Mouse (Mus musculus) midbrain, embryonic 16.5 days (tissue): Measurements from ENCODE around the gene Rec8. TPM values are rescaled to one million over a fixed set of nuclear protein-coding genes. Genes with fewer than 3 reads are reported as not detected.

Source experiments
- ATAC-seq: fragments of 200-750 bp; cut with Nextera tagmentation; 2 replicates; pipeline ENCODE4 v1.8.0; 2017; ENCODE audit warnings: moderate TSS enrichment
- H3K27ac ChIP-seq: fragments of 300-500 bp; sonication (generic); 2 replicates; pipeline ENCODE4 v1.5.1; 2014; ENCODE audit warnings: mild to moderate bottlenecking, low read length, mixed read lengths
- H3K27me3 ChIP-seq: fragments of 300-500 bp; sonication (generic); 2 replicates; pipeline ENCODE4 v1.6.1; 2014; ENCODE audit warnings: low read depth, low read length, mixed read lengths; ENCODE audit not compliant: control insufficient read depth, insufficient read depth
- H3K36me3 ChIP-seq: fragments of 300-500 bp; sonication (generic); 2 replicates; pipeline ENCODE4 v1.6.1; 2014; ENCODE audit warnings: mild to moderate bottlenecking, low read length, moderate library complexity, mixed read lengths; ENCODE audit not compliant: control insufficient read depth, insufficient read depth
- H3K4me1 ChIP-seq: fragments of 300-500 bp; sonication (generic); 2 replicates; pipeline ENCODE4 v1.6.1; 2014; ENCODE audit warnings: mild to moderate bottlenecking, low read length, mixed read lengths; ENCODE audit not compliant: control insufficient read depth, insufficient read depth
- H3K4me2 ChIP-seq: fragments of 300-500 bp; sonication (generic); 2 replicates; pipeline ENCODE4 v1.6.1; 2014; ENCODE audit warnings: mild to moderate bottlenecking, low read length, mixed read lengths
- H3K4me3 ChIP-seq: fragments of 300-500 bp; sonication (generic); 2 replicates; pipeline ENCODE4 v1.5.1; 2014; ENCODE audit warnings: low read depth, mild to moderate bottlenecking, low read length, moderate library complexity, mixed read lengths
- H3K9ac ChIP-seq: fragments of 300-500 bp; sonication (generic); 2 replicates; pipeline ENCODE4 v1.6.1; 2014; ENCODE audit warnings: low read depth, low read length, mixed read lengths
- H3K9me3 ChIP-seq: fragments of 300-500 bp; sonication (generic); replicated peaks from 2 replicates; pipeline ENCODE4 v1.6.1; 2014; ENCODE audit warnings: mild to moderate bottlenecking, low read length, mixed read lengths; ENCODE audit not compliant: control insufficient read depth, poor library complexity, severe bottlenecking
- WGBS: fragments of 180-500 bp; shearing (Covaris S2); extraction: QIAGEN DNeasy Blood & Tissue Kit; methylation state at CpG from one replicate; pipeline ENCODE4 v1.1.7; 2014; 5-methylcytosine and 5-hydroxymethylcytosine counted together
- polyA plus RNA-seq: library from polyadenylated mRNA; unstranded; fragments of >200 nt; fragmentation: Nextera tagmentation; extraction: Ambion mirVana; gene quantifications from 2 replicates; pipeline ENCODE4 v1.2.1, GENCODE M21; 2015

Rec8 gene
- polyA plus RNA-seq, 1 experiment from 2014 or later = 8.4 TPM

DNA sequence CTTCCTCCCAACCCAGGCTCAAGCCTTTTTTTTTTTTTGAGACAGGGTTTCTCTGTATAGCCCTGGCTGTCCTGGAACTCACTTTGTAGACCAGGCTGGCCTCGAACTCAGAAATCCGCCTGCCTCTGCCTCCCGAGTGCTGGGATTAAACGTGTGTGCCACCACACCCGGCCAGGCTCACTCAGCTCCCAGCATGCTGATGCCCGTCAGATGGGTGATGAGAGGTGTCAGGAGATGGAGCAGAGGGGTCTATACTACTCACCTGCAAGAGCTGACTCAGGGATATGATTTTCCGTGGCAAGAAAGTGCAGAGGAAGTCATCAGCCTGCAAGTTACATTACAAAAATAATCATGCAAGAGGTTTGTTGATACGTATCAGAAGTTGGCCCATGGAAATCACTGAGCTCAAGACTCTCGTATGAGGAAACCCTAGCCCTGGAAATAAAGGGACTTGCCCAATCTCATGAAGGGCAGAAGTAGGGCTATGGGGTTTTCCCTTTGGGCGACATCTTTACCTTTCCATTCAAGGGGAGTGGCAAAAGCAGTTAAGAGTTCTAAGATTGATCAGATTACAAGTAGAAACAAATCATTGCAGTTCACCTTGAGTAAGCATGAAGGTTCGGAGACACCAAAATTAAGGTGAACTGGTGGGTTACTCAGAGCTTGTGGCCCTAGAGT, 27.9 kb upstream of the Rec8 start:
- Histone ChIP-seq H3K9me3 (no peaks in the 10 kb centered on the region), H3K4me3 (peak overlapping the region; percentile 91), H3K36me3 (peaks cover 6% of the 10 kb centered on the region; the same call in 1 of the 2 replicates), H3K4me2 (peak overlapping the region; percentile 95), H3K9ac (peak overlapping the region; percentile 86), H3K27ac (peak overlapping the region; percentile 91), H3K4me1 (peaks cover 29% of the 10 kb centered on the region), H3K27me3 (no peaks in the 10 kb centered on the region)
- 91% methylated on average over 11 of the region's 11 CpGs for WGBS
- ATAC-seq = no peak

DNA sequence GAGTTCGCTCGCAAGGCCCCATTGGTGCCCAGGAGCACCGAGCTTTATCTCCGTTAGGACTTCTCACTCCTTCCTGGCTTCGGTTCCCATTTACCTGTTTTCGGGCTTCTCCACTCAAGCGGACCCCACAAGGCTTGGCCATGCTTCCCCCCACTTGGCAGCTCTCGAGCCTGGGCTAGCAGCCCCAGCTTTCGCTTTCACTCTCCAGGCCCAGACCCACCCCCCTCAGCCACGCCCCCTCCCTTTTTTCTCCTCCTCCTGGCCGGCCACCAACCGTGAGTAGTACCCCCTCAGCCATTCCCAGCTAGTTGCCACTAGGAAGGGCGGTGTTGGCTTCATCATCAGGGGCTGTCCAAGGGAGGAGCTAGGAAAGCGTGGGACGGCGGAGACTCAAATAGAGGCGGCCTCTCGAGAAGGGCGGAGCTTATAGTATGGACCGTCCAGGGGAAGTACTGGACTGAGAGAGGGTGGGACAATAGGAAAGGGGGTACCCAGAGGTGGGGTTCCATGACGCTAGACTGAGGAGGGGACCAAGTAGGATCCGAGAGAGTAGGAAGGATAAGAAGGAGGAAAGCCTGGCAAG, 27.0 kb upstream of the Rec8 start, which contains the start of gene Psme2:
TSS of gene Psme2 (minus strand) at position 366 of the 583 bp plus-strand sequence.
- Histone ChIP-seq H3K9me3 (no peaks in the 10 kb centered on the region), H3K4me1 (peaks cover 26% of the 10 kb centered on the region), H3K27ac (peak within 1 kb of the TSS; percentile 91), H3K9ac (peak within 1 kb of the TSS; percentile 86), H3K4me3 (peak within 1 kb of the TSS; percentile 91), H3K36me3 (peaks cover 13% of the 10 kb centered on the region), H3K27me3 (no peaks in the 10 kb centered on the region), H3K4me2 (peak within 1 kb of the TSS; percentile 95)
- ATAC-seq = peak; percentile 95
- WGBS = 0% methylated on average over 22 of the region's 22 CpGs

DNA sequence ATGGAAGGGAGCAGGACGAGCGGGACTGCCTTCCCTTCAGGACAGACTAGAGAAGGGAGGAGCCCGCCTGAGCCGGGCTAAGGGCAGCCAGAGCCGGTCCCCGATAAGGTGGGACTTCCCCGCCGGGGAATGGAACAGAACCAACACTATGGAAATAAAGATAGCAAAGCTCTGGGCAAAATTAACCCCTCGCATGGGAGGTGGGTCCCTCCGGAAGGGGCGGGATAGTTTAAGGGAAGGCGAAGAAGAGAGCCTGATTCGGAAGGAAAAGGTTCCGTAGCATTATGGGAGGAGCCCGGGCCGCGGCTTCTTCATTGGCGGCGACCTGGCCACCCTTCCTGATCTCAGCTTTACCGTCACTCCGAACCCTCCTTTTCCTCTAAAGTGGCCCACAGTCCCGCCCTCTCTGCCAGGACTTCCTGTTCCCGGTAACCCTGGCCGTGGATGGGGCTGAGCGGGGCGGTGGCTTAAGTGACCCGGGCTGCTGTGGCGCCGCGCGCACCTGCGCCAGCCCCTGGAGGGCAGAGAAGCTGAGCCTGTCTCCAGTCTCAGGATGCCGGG, 26.4 kb upstream of the Rec8 start, which contains the start of gene Rnf31:
TSS of gene Rnf31 (plus strand) at position 378 of the 561 bp plus-strand sequence.
- Histone ChIP-seq H3K27me3 (no peaks in the 10 kb centered on the region), H3K4me2 (peak within 1 kb of the TSS; percentile 95), H3K36me3 (peaks cover 18% of the 10 kb centered on the region), H3K4me3 (peak within 1 kb of the TSS; percentile 91), H3K4me1 (peaks cover 26% of the 10 kb centered on the region), H3K9ac (peak within 1 kb of the TSS; percentile 86), H3K27ac (peak within 1 kb of the TSS; percentile 91), H3K9me3 (no peaks in the 10 kb centered on the region)
- peak; percentile 94 for ATAC-seq
- WGBS = under 1% methylated on average over 33 of the region's 33 CpGs

- H3K4me1 ChIP-seq = peaks cover 26% of the 10 kb centered on the region
- no peaks in the 10 kb centered on the region for H3K27me3 ChIP-seq
- 7% methylated on average over 16 of the region's 16 CpGs for WGBS
- peak overlapping the region; percentile 91 for H3K4me3 ChIP-seq
- H3K27ac ChIP-seq = peak overlapping the region; percentile 91; the same call in 1 of the 2 replicates
- H3K4me2 ChIP-seq = peak overlapping the region; percentile 95
- no peaks in the 10 kb centered on the region for H3K9me3 ChIP-seq
- no peak for ATAC-seq
- H3K9ac ChIP-seq = peak overlapping the region; percentile 86
- H3K36me3 ChIP-seq = peaks cover 21% of the 10 kb centered on the region
Observed at GRCm38 (mm10) chr14:55592226-55592625, 25.6 kb upstream of the Rec8 start.

GRCm38 (mm10) chr14:55596036-55596690, 21.7 kb upstream of the Rec8 start:
- Histone ChIP-seq H3K4me1 (peaks cover 20% of the 10 kb centered on the region), H3K27me3 (no peaks in the 10 kb centered on the region), H3K27ac (no peak overlapping the region), H3K4me2 (no peak overlapping the region), H3K36me3 (peaks cover 44% of the 10 kb centered on the region), H3K9ac (no peak overlapping the region), H3K4me3 (no peak overlapping the region), H3K9me3 (no peaks in the 10 kb centered on the region)
- ATAC-seq = no peak
- 69% methylated on average over 13 of the region's 13 CpGs for WGBS

GRCm38 (mm10) chr14:55598521-55599390, 19.1 kb upstream of the Rec8 start:
- Histone ChIP-seq H3K36me3 (peaks cover 59% of the 10 kb centered on the region), H3K27me3 (no peaks in the 10 kb centered on the region)

GRCm38 (mm10) chr14:55603271-55603632, 14.6 kb upstream of the Rec8 start, which contains the start of gene Irf9:
Gene Irf9 (plus strand): TSS chr14:55603571.
- peaks cover 51% of the 10 kb centered on the region for H3K36me3 ChIP-seq
- H3K27ac ChIP-seq = peak within 1 kb of the TSS; percentile 28; the same call in 1 of the 2 replicates
- H3K4me2 ChIP-seq = peak within 1 kb of the TSS; percentile 50
- no peaks in the 10 kb centered on the region for H3K27me3 ChIP-seq
- H3K4me1 ChIP-seq = peaks cover 7% of the 10 kb centered on the region; the same call in 1 of the 2 replicates
- 93% methylated on average over 7 of the region's 7 CpGs for WGBS
- H3K9ac ChIP-seq = peak within 1 kb of the TSS; percentile 41; the same call in 1 of the 2 replicates
- H3K9me3 ChIP-seq = no peaks in the 10 kb centered on the region
- H3K4me3 ChIP-seq = peak within 1 kb of the TSS; percentile 28
- ATAC-seq = no peak; the same call in 1 of the 2 replicates

More at GRCm38 (mm10) chr14:55598521-55599390, 19.1 kb upstream of the Rec8 start:
- Histone ChIP-seq H3K4me1 (peaks cover 5% of the 10 kb centered on the region), H3K4me3 (no peak overlapping the region), H3K4me2 (no peak overlapping the region), H3K27ac (no peak overlapping the region), H3K9ac (no peak overlapping the region), H3K9me3 (no peaks in the 10 kb centered on the region)
- WGBS = 95% methylated on average over 21 of the region's 21 CpGs
- ATAC-seq = no peak
